In the genomic region with DNA sequence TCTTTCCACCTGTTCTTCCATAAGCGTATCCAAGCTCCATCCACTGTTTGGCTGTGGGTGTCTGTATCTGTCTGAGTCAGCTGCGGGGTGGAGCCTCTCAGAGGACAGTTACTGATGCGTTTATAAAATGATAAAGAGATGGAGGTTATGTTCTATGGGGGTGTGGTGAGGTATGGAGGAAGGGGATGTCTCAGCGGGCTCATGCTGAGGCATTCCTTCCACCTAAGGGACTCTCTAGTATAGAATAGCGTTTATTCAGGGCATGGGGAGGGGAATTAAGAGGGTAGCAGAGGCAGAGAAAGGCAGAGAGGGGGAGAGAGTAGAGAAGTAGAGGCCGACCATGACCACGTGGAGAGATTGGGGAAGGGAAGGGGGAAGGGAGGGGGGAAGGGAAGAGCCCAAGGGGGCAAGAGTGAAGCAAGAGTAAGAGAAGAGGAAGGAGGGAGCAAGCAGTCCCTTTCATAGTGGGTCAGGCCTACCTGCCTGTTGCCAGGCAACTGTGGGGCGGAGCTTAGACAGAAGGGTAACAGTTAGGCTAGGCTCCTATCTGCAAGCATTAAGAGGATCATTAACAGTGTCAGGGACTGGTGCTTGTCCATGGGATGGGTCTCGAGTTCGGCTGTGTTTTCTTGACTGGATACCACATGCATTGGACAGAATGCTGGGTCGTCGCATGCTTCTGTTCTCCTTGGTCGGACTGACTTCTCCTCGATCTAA, we compare ENCODE assay signal across 8 mouse cellular contexts.
DNase-seq lines count a peak whose midpoint lies in the region; ATAC-seq and TF ChIP-seq lines count a peak whose summit lies in the region.

No protein-coding gene starts in this region.

- peak; percentile 58 for DNase-seq in retina, postnatal 1 day
- DNase-seq in retina, embryonic 14.5 days (ENCODE audit: low spot score): no peak
- DNase-seq in forebrain, embryonic 14.5 days (ENCODE audit: low spot score): no peak
- DNase-seq in liver, embryonic 14.5 days (ENCODE audit: low read depth in 3 of 3, low spot score in 3 of 3): peak; percentile 47 to 78 (median 54)
- peak; percentile 37 for DNase-seq in stomach, postnatal 0 days (ENCODE audit: low spot score)
- no peak for DNase-seq in cerebellum, adult 11 months
- DNase-seq in urinary bladder, postnatal 10 days (ENCODE audit: low spot score): no peak
- DNase-seq in ovary, postnatal 14 days (ENCODE audit: low spot score): no peak

- H3K9me3 ChIP-seq in forebrain, embryonic 14.5 days (replicated peaks; ENCODE audit: control insufficient read depth, low read length): no peaks in the 10 kb centered on the region; the same call in 1 of the 2 replicates
- no peaks in the 10 kb centered on the region for H3K9me3 ChIP-seq in liver, embryonic 14.5 days (ENCODE audit: control insufficient read depth, low read length)
- no peaks in the 10 kb centered on the region for H3K9me3 ChIP-seq in stomach, postnatal 0 days (ENCODE audit: control insufficient read depth, low read length)

- H3K4me1 ChIP-seq in forebrain, embryonic 14.5 days (ENCODE audit: control insufficient read depth, insufficient read depth, low read length): no peaks in the 10 kb centered on the region
- peaks cover 20 to 35% of the 10 kb centered on the region in 2 experiments for H3K4me1 ChIP-seq in liver, embryonic 14.5 days (replicated peaks; ENCODE audit: control insufficient read depth in 2 of 2, insufficient read depth in 2 of 2, low read length in 1 of 2)
- H3K4me1 ChIP-seq in stomach, postnatal 0 days (replicated peaks; ENCODE audit: control insufficient read depth, insufficient read depth): no peaks in the 10 kb centered on the region

- H3K4me3 ChIP-seq in forebrain, embryonic 14.5 days (ENCODE audit: low read depth, low read length): peak overlapping the region; percentile 13; the same call in 1 of the 2 replicates
- H3K4me3 ChIP-seq in liver, embryonic 14.5 days (ENCODE audit: insufficient read depth in 1 of 2, low read depth in 2 of 2, low read length in 2 of 2): peak overlapping the region; percentile 23 to 48; a peak in 3 of 4 replicates
- peak overlapping the region; percentile 15; the same call in 1 of the 2 replicates for H3K4me3 ChIP-seq in stomach, postnatal 0 days (ENCODE audit: low read depth, low read length)

- no peaks in the 10 kb centered on the region for H3K27me3 ChIP-seq in forebrain, embryonic 14.5 days (replicated peaks; ENCODE audit: control insufficient read depth, insufficient read depth, low read length)
- H3K27me3 ChIP-seq in liver, embryonic 14.5 days (ENCODE audit: control insufficient read depth, insufficient read depth, low read length): no peaks in the 10 kb centered on the region
- H3K27me3 ChIP-seq in stomach, postnatal 0 days (ENCODE audit: control insufficient read depth, insufficient read depth, low read length): no peaks in the 10 kb centered on the region

- no peak for TF ChIP-seq CTCF in liver, embryonic 14.5 days (IDR thresholded peaks at IDR 0.05; ENCODE audit: low read depth)
- TF ChIP-seq CTCF in stomach, postnatal 0 days (IDR thresholded peaks at IDR 0.05; ENCODE audit: low read depth): no peak

- no peak overlapping the region for H3K27ac ChIP-seq in forebrain, embryonic 14.5 days (ENCODE audit: low read depth, low read length)
- peak overlapping the region; percentile 62 for H3K27ac ChIP-seq in liver, embryonic 14.5 days
- H3K27ac ChIP-seq in stomach, postnatal 0 days (replicated peaks): no peak overlapping the region

- 33% methylated on average over 14 of the region's 14 CpGs for WGBS in forebrain, embryonic 14.5 days
- WGBS in liver, embryonic 14.5 days (ENCODE audit: insufficient replicate concordance): 22% methylated on average over 14 of the region's 14 CpGs
- 32% methylated on average over 14 of the region's 14 CpGs for WGBS in stomach, postnatal 0 days

- ATAC-seq in forebrain, embryonic 14.5 days: no peak
- ATAC-seq in liver, embryonic 14.5 days (ENCODE audit: insufficient read depth): peak; percentile 94
- ATAC-seq in stomach, postnatal 0 days (ENCODE audit: low FRiP score, low TSS enrichment): no peak

- TF ChIP-seq EP300 in liver, embryonic 14.5 days (IDR thresholded peaks at IDR 0.05; ENCODE audit: low read depth): peak; percentile 80
- no peak for TF ChIP-seq EP300 in stomach, postnatal 0 days (optimal IDR thresholded peaks at IDR 0.05)

- H3K9ac ChIP-seq in forebrain, embryonic 14.5 days (ENCODE audit: low read length): no peak overlapping the region
- H3K9ac ChIP-seq in liver, embryonic 14.5 days (replicated peaks): peak overlapping the region; percentile 47; the same call in 1 of the 2 replicates
- no peak overlapping the region; the same call in 1 of the 2 replicates for H3K9ac ChIP-seq in stomach, postnatal 0 days (ENCODE audit: low read length)

- H3K4me2 ChIP-seq in forebrain, embryonic 14.5 days (ENCODE audit: low read length): peak overlapping the region; percentile 38
- H3K4me2 ChIP-seq in liver, embryonic 14.5 days (ENCODE audit: low read depth): peak overlapping the region; percentile 67
- H3K4me2 ChIP-seq in stomach, postnatal 0 days (replicated peaks; ENCODE audit: low read depth): peak overlapping the region; percentile 38

- H3K36me3 ChIP-seq in forebrain, embryonic 14.5 days (ENCODE audit: control insufficient read depth, insufficient read depth, low read length): no peaks in the 10 kb centered on the region
- no peaks in the 10 kb centered on the region for H3K36me3 ChIP-seq in liver, embryonic 14.5 days (replicated peaks; ENCODE audit: control insufficient read depth, insufficient read depth, low read depth)
- no peaks in the 10 kb centered on the region for H3K36me3 ChIP-seq in stomach, postnatal 0 days (ENCODE audit: control insufficient read depth, insufficient read depth, low read length)

Comparison
In these comparisons a context has a peak if more than half of its experiments do, and no peak if none do; other contexts are left out.
1. DNase-seq: peak in retina, postnatal 1 day (single experiment), liver, embryonic 14.5 days (3 of 3) and stomach, postnatal 0 days (single experiment); none in retina, embryonic 14.5 days (single experiment), forebrain, embryonic 14.5 days (single experiment), cerebellum, adult 11 months (single experiment), urinary bladder, postnatal 10 days (single experiment) and ovary, postnatal 14 days (single experiment).
2. Peak in every context shown above with its lines, with median percentiles within 50 percentile points of each other: H3K4me2 ChIP-seq and H3K4me3 ChIP-seq.